Mouse (Mus musculus): ENCODE measurements around the gene Rbfox3. TPM values are rescaled to one million over a fixed set of nuclear protein-coding genes. Genes with fewer than 3 reads are reported as not detected.

The Rbfox3 gene
- polyA plus RNA-seq, 1 experiment = not detected

- H3K27me3 ChIP-seq (ENCODE audit: control insufficient read depth, insufficient read depth, insufficient read length) = peaks cover 40% of the 10 kb centered on the region
- no peak overlapping the region for H3ac ChIP-seq (ENCODE audit: control insufficient read depth, insufficient read length)
These were observed 25.8 kb downstream of the Rbfox3 start for GRCm38 (mm10) chr11:118885604-118886003.

GRCm38 (mm10) chr11:118885135-118885534 lies 26.3 kb downstream of the Rbfox3 start:
- Histone ChIP-seq H3K4me3 (no peak overlapping the region), H3K79me2 (ENCODE audit: control insufficient read depth, insufficient read depth) (no peaks in the 10 kb centered on the region), H3K4me2 (ENCODE audit: low read depth) (no peak overlapping the region), H3K27me3 (ENCODE audit: control insufficient read depth, insufficient read depth, insufficient read length) (peaks cover 39% of the 10 kb centered on the region), H3K36me3 (ENCODE audit: control insufficient read depth, insufficient read depth) (no peaks in the 10 kb centered on the region), H3ac (ENCODE audit: control insufficient read depth, insufficient read length) (no peak overlapping the region)
- TF ChIP-seq POLR2A (IDR thresholded peaks at IDR 0.05; ENCODE audit: insufficient read length, low read depth) (no peak), TCF12 (IDR thresholded peaks at IDR 0.05; ENCODE audit: insufficient read depth, poor library complexity, severe bottlenecking) (no peak), TCF3 (IDR thresholded peaks at IDR 0.05; ENCODE audit: insufficient read length, low read depth) (no peak), MYOG (IDR thresholded peaks at IDR 0.05; ENCODE audit: control insufficient read depth in 1 of 3, insufficient read depth in 1 of 3, insufficient read length in 2 of 3, low read depth in 2 of 3) (no peak), MYOD1 (IDR thresholded peaks at IDR 0.05; ENCODE audit: control insufficient read depth in 1 of 3, insufficient read length in 2 of 3, low read depth in 2 of 3) (no peak), CEBPB (IDR thresholded peaks at IDR 0.05; ENCODE audit: insufficient read depth, poor library complexity, severe bottlenecking) (no peak), POLR2AphosphoS2 (IDR thresholded peaks at IDR 0.05; ENCODE audit: insufficient read length, low read depth) (no peak), SRF (IDR thresholded peaks at IDR 0.05; ENCODE audit: control insufficient read depth, insufficient read length, low read depth) (no peak), USF1 (IDR thresholded peaks at IDR 0.05; ENCODE audit: low read depth) (no peak), MAX (IDR thresholded peaks at IDR 0.05; ENCODE audit: low read depth) (no peak), REST (IDR thresholded peaks at IDR 0.05; ENCODE audit: insufficient read depth, insufficient read length) (no peak), E2F4 (IDR thresholded peaks at IDR 0.05; ENCODE audit: insufficient read depth) (no peak)

More at GRCm38 (mm10) chr11:118885604-118886003, 25.8 kb downstream of the Rbfox3 start:
- no peak overlapping the region for H3K4me3 ChIP-seq
- H3K36me3 ChIP-seq (ENCODE audit: control insufficient read depth, insufficient read depth) = no peaks in the 10 kb centered on the region
- TF ChIP-seq REST (IDR thresholded peaks at IDR 0.05; ENCODE audit: insufficient read depth, insufficient read length) (no peak), USF1 (IDR thresholded peaks at IDR 0.05; ENCODE audit: low read depth) (no peak), TCF12 (IDR thresholded peaks at IDR 0.05; ENCODE audit: insufficient read depth, poor library complexity, severe bottlenecking) (no peak), SRF (IDR thresholded peaks at IDR 0.05; ENCODE audit: control insufficient read depth, insufficient read length, low read depth) (no peak), TCF3 (IDR thresholded peaks at IDR 0.05; ENCODE audit: insufficient read length, low read depth) (no peak), MYOD1 (IDR thresholded peaks at IDR 0.05; ENCODE audit: control insufficient read depth in 1 of 3, insufficient read length in 2 of 3, low read depth in 2 of 3) (no peak), MAX (IDR thresholded peaks at IDR 0.05; ENCODE audit: low read depth) (no peak), POLR2A (IDR thresholded peaks at IDR 0.05; ENCODE audit: insufficient read length, low read depth) (no peak), E2F4 (IDR thresholded peaks at IDR 0.05; ENCODE audit: insufficient read depth) (no peak), POLR2AphosphoS2 (IDR thresholded peaks at IDR 0.05; ENCODE audit: insufficient read length, low read depth) (no peak), CEBPB (IDR thresholded peaks at IDR 0.05; ENCODE audit: insufficient read depth, poor library complexity, severe bottlenecking) (no peak), MYOG (IDR thresholded peaks at IDR 0.05; ENCODE audit: control insufficient read depth in 1 of 3, insufficient read depth in 1 of 3, insufficient read length in 2 of 3, low read depth in 2 of 3) (no peak)
- H3K79me2 ChIP-seq (ENCODE audit: control insufficient read depth, insufficient read depth) = no peaks in the 10 kb centered on the region
- no peak overlapping the region for H3K4me2 ChIP-seq (ENCODE audit: low read depth)

DNA sequence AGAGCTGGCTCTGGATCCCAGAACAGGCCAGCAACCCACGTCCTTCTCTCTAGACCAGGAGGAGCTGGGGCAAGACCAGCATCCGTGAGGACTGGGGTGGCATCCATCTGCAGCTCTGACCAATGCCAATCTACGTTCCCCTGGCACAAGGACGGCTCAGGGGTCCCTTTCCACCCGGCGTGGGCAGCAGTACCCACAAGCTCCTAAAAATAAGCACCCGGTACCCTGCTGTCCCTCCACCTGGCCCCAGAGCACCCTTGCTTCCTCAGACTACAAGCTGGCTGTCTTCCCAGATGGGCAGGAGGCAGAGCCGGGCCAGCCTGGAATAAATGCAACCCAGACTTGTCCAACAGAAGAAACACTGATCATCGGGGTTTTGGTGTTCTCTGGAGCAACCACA lies 28.3 kb downstream of the Rbfox3 start:
- H3K79me2 ChIP-seq (ENCODE audit: control insufficient read depth, insufficient read depth) = no peaks in the 10 kb centered on the region
- peaks cover 43% of the 10 kb centered on the region for H3K27me3 ChIP-seq (ENCODE audit: control insufficient read depth, insufficient read depth, insufficient read length)
- H3K36me3 ChIP-seq (ENCODE audit: control insufficient read depth, insufficient read depth) = no peaks in the 10 kb centered on the region
- TF ChIP-seq REST (IDR thresholded peaks at IDR 0.05; ENCODE audit: insufficient read depth, insufficient read length) (no peak), MAX (IDR thresholded peaks at IDR 0.05; ENCODE audit: low read depth) (no peak), USF1 (IDR thresholded peaks at IDR 0.05; ENCODE audit: low read depth) (no peak), SRF (IDR thresholded peaks at IDR 0.05; ENCODE audit: control insufficient read depth, insufficient read length, low read depth) (no peak), MYOG (IDR thresholded peaks at IDR 0.05; ENCODE audit: control insufficient read depth in 1 of 3, insufficient read depth in 1 of 3, insufficient read length in 2 of 3, low read depth in 2 of 3) (no peak)
- H3K4me2 ChIP-seq (ENCODE audit: low read depth) = no peak overlapping the region
- no peak overlapping the region for H3ac ChIP-seq (ENCODE audit: control insufficient read depth, insufficient read length)
- H3K4me3 ChIP-seq = no peak overlapping the region

DNA sequence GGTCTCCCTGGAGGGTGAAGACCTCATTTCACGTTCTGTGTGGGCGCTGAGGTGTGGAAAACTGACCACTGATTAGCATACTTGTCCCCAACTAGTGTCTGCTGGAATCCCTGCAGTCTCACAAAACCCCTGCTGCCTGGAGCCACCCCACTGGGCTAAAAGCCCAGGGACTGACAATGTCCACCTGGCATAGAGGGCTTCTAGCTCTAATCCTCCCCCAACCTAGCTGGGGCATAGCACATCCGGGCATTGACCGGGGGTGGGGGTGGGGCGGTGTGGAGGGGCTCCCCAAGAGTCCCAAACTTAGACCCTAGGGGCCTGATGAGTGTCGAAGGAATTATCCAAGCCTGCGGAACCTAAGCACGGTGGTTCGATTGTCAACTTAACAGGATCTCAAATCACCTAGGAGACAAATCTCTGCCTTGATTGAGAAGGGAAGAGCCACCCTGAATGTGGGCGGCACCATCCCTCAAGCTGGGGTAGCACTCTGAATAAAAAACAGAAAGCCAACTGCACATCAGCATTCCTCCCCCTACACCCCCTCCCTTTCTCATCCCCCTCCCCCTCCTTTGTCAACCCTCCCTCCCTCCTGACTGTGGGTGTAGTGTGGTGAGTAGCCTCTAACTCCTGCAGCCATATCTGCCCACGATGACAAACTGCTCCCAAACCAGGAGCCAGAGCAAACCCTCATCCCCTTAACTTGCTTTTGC lies 29.5 kb downstream of the Rbfox3 start:
- Histone ChIP-seq H3K36me3 (ENCODE audit: control insufficient read depth, insufficient read depth) (no peaks in the 10 kb centered on the region), H3K4me3 (no peak overlapping the region), H3K27me3 (ENCODE audit: control insufficient read depth, insufficient read depth, insufficient read length) (peaks cover 52% of the 10 kb centered on the region), H3K79me2 (ENCODE audit: control insufficient read depth, insufficient read depth) (no peaks in the 10 kb centered on the region), H3K4me2 (ENCODE audit: low read depth) (no peak overlapping the region), H3ac (ENCODE audit: control insufficient read depth, insufficient read length) (no peak overlapping the region)
- TF ChIP-seq CEBPB (IDR thresholded peaks at IDR 0.05; ENCODE audit: insufficient read depth, poor library complexity, severe bottlenecking) (no peak), MYOG (IDR thresholded peaks at IDR 0.05; ENCODE audit: control insufficient read depth in 1 of 3, insufficient read depth in 1 of 3, insufficient read length in 2 of 3, low read depth in 2 of 3) (no peak), E2F4 (IDR thresholded peaks at IDR 0.05; ENCODE audit: insufficient read depth) (no peak), REST (IDR thresholded peaks at IDR 0.05; ENCODE audit: insufficient read depth, insufficient read length) (no peak), POLR2AphosphoS2 (IDR thresholded peaks at IDR 0.05; ENCODE audit: insufficient read length, low read depth) (no peak), MAX (IDR thresholded peaks at IDR 0.05; ENCODE audit: low read depth) (no peak), TCF12 (IDR thresholded peaks at IDR 0.05; ENCODE audit: insufficient read depth, poor library complexity, severe bottlenecking) (no peak), USF1 (IDR thresholded peaks at IDR 0.05; ENCODE audit: low read depth) (no peak), MYOD1 (IDR thresholded peaks at IDR 0.05; ENCODE audit: control insufficient read depth in 1 of 3, insufficient read length in 2 of 3, low read depth in 2 of 3) (no peak), TCF3 (IDR thresholded peaks at IDR 0.05; ENCODE audit: insufficient read length, low read depth) (no peak), POLR2A (IDR thresholded peaks at IDR 0.05; ENCODE audit: insufficient read length, low read depth) (no peak), SRF (IDR thresholded peaks at IDR 0.05; ENCODE audit: control insufficient read depth, insufficient read length, low read depth) (no peak)

Measured in myocyte (in vitro differentiated cells).